11 mouse cellular contexts compared by ENCODE assay signal in genomic region chr14:31392873-31393545, GRCm38 (mm10). TPM values are rescaled to one million over a fixed set of nuclear protein-coding genes. Genes with fewer than 3 reads are reported as not detected.
DNase-seq lines count a peak whose midpoint lies in the region; ATAC-seq and TF ChIP-seq lines count a peak whose summit lies in the region.
"Had no signal": no experiment of that assay in that cellular context is flagged by ENCODE, and none has a peak within 500 bp of the region (broad histone marks: within the 10 kb centered on the region; RNA-seq: fewer than 3 reads in every experiment).

No protein-coding gene starts in this region.

- no peaks in the 10 kb centered on the region for H3K9me3 ChIP-seq in limb, embryonic 10.5 days (replicated peaks)
- H3K9me3 ChIP-seq: intestine, embryonic 15.5 days had no signal

- peaks cover 5% of the 10 kb centered on the region; the same call in 1 of the 2 replicates for H3K36me3 ChIP-seq in spleen, adult 2 months (ENCODE audit: control insufficient read depth, insufficient read depth, low read length)
- peaks cover 67% of the 10 kb centered on the region for H3K36me3 ChIP-seq in limb, embryonic 10.5 days
- H3K36me3 ChIP-seq: intestine, embryonic 15.5 days had no signal

- H3K4me1 ChIP-seq in spleen, adult 2 months (ENCODE audit: control insufficient read depth, insufficient read depth, insufficient read length) = peaks cover 12% of the 10 kb centered on the region; the same call in 1 of the 2 replicates
- peaks cover 33% of the 10 kb centered on the region for H3K4me1 ChIP-seq in limb, embryonic 10.5 days

- H3K27me3 ChIP-seq in spleen, adult 2 months (ENCODE audit: control insufficient read depth, insufficient read depth, low read length) = no peaks in the 10 kb centered on the region
- H3K27me3 ChIP-seq in limb, embryonic 10.5 days (ENCODE audit: low read depth, poor library complexity, severe bottlenecking) = no peaks in the 10 kb centered on the region
- H3K27me3 ChIP-seq: intestine, embryonic 15.5 days had no signal

- H3K27ac ChIP-seq in spleen, adult 2 months (ENCODE audit: insufficient read depth, low read length) = peak overlapping the region; percentile 29; the same call in 1 of the 2 replicates
- peak overlapping the region; percentile 2; the same call in 1 of the 2 replicates for H3K27ac ChIP-seq in limb, embryonic 10.5 days
- H3K27ac ChIP-seq: intestine, embryonic 15.5 days had no signal

- WGBS in spleen, adult 2 months = 59% methylated on average over 8 of the region's 8 CpGs
- 76% methylated on average over 8 of the region's 8 CpGs for WGBS in limb, embryonic 10.5 days

- peak; percentile 61 for DNase-seq in cerebellum, adult 9-11 months
- DNase-seq in spleen, adult 2 months (ENCODE audit: low read depth in 1 of 2, low spot score in 2 of 2) = no peak
- no peak for DNase-seq in spleen, postnatal 36 days (ENCODE audit: low spot score in 2 of 2)
- no peak for DNase-seq in limb, embryonic 10.5 days (ENCODE audit: low spot score)
- no peak for DNase-seq in embryo, embryonic 10 days (ENCODE audit: low spot score)
- DNase-seq in lung, postnatal 14 days = no peak
- DNase-seq: B cell, adult 2 months; retina, postnatal 1 day had no signal

- no peak overlapping the region for H3K4me3 ChIP-seq in spleen, adult 2 months (ENCODE audit: extremely low read depth, insufficient read depth, insufficient read length)
- no peak overlapping the region for H3K4me3 ChIP-seq in limb, embryonic 10.5 days
- H3K4me3 ChIP-seq: intestine, embryonic 15.5 days had no signal

- TF ChIP-seq POLR2A in spleen, adult 2 months (IDR thresholded peaks at IDR 0.05; ENCODE audit: low read depth, low read length) = no peak

- no peak for TF ChIP-seq CTCF in spleen, adult 2 months (IDR thresholded peaks at IDR 0.05; ENCODE audit: extremely low read depth, insufficient read depth, insufficient read length, insufficient replicate concordance)

- no peak for ATAC-seq in cerebellum, adult (ENCODE audit: insufficient number of reproducible peaks, low FRiP score, low TSS enrichment)
- no peak for ATAC-seq in megakaryocyte-erythroid progenitor cell, adult 5-6 weeks (replicated peaks; ENCODE audit: low FRiP score, low TSS enrichment, poor library complexity, severe bottlenecking)
- ATAC-seq: intestine, embryonic 15.5 days had no signal

RNA-seq across cellular contexts. Expression of gene Sh3bp5, which starts 42.9 kb away (rescaled TPM):
- polyA plus RNA-seq in spleen, adult 2 months (2012; rRNA removed) = 36.0 and 43.0 TPM in 2 replicates
- 43.0 and 47.9 TPM in 2 replicates for polyA plus RNA-seq in limb, embryonic 10.5 days (2016; fragmentation: Nextera tagmentation; extraction: Ambion mirVana)
- 1.1 and 2.3 TPM in 2 replicates for total RNA-seq in megakaryocyte-erythroid progenitor cell, adult 5-6 weeks (2014; fragmentation: Nextera tagmentation)
- total RNA-seq in megakaryocyte-erythroid progenitor cell, adult 5-6 weeks (2017) = 1.1 and 1.3 TPM in 2 replicates

RNA-seq across cellular contexts. Expression of gene Capn7, which starts 56.6 kb away (rescaled TPM):
- polyA plus RNA-seq in spleen, adult 2 months (2012; rRNA removed) = 7.8 and 9.0 TPM in 2 replicates
- 22.8 and 31.1 TPM in 2 replicates for polyA plus RNA-seq in limb, embryonic 10.5 days (2016; fragmentation: Nextera tagmentation; extraction: Ambion mirVana)
- total RNA-seq in megakaryocyte-erythroid progenitor cell, adult 5-6 weeks (2014; fragmentation: Nextera tagmentation) = 36.1 and 45.5 TPM in 2 replicates
- total RNA-seq in megakaryocyte-erythroid progenitor cell, adult 5-6 weeks (2017) = 64.5 and 81.7 TPM in 2 replicates
